Mouse (Mus musculus) intestine, embryonic 15.5 days (tissue): Measurements from ENCODE around the gene Col26a1. TPM values are rescaled to one million over a fixed set of nuclear protein-coding genes. Genes with fewer than 3 reads are reported as not detected.

Experiments used
- ATAC-seq: fragments of 200-750 bp; cut with Nextera tagmentation; 2 replicates; pipeline ENCODE4 v1.8.0; 2017; ENCODE audit warnings: moderate TSS enrichment, moderate library complexity
- H3K27ac ChIP-seq: fragments of 300-500 bp; sonication (generic); 2 replicates; pipeline ENCODE4 v1.5.1; 2015; ENCODE audit warnings: mild to moderate bottlenecking, inconsistent platforms
- H3K27me3 ChIP-seq: fragments of 300-500 bp; sonication (generic); replicated peaks from 2 replicates; pipeline ENCODE4 v1.6.1; 2015; ENCODE audit warnings: inconsistent platforms
- H3K36me3 ChIP-seq: fragments of 300-500 bp; sonication (generic); 2 replicates; pipeline ENCODE4 v1.6.1; 2015; ENCODE audit warnings: inconsistent platforms
- H3K4me1 ChIP-seq: fragments of 300-500 bp; sonication (generic); replicated peaks from 2 replicates; pipeline ENCODE4 v1.6.1; 2015; ENCODE audit warnings: inconsistent platforms
- H3K4me2 ChIP-seq: fragments of 300-500 bp; sonication (generic); replicated peaks from 2 replicates; pipeline ENCODE4 v1.6.1; 2015; ENCODE audit warnings: mild to moderate bottlenecking, inconsistent platforms
- H3K4me3 ChIP-seq: fragments of 300-500 bp; sonication (generic); replicated peaks from 2 replicates; pipeline ENCODE4 v1.5.1; 2015; ENCODE audit warnings: inconsistent platforms
- H3K9ac ChIP-seq: fragments of 300-500 bp; sonication (generic); 2 replicates; pipeline ENCODE4 v1.6.1; 2015; ENCODE audit warnings: inconsistent platforms
- H3K9me3 ChIP-seq: fragments of 300-500 bp; sonication (generic); 2 replicates; pipeline ENCODE4 v1.6.1; 2016; ENCODE audit warnings: inconsistent platforms
- WGBS: fragments of 180-500 bp; shearing (Covaris S2); methylation state at CpG from one replicate; pipeline ENCODE4 v1.1.7; 2015; 5-methylcytosine and 5-hydroxymethylcytosine counted together
- polyA plus RNA-seq: library from polyadenylated mRNA; unstranded; fragments of >200 nt; fragmentation: Nextera tagmentation; extraction: Ambion mirVana; gene quantifications from 2 replicates; pipeline ENCODE4 v1.2.1, GENCODE M21; 2015

Col26a1 gene
- polyA plus RNA-seq, 1 experiment from 2014 or later = 10.8 TPM

- Histone ChIP-seq H3K36me3 (no peaks in the 10 kb centered on the region), H3K4me1 (0 out of 2 replicates have a peak, but pooled peaks cover 3% of the 10 kb centered on the region), H3K27ac (no peak overlapping the region), H3K9me3 (no peaks in the 10 kb centered on the region), H3K27me3 (no peaks in the 10 kb centered on the region), H3K9ac (no peak overlapping the region), H3K4me3 (no peak overlapping the region), H3K4me2 (no peak overlapping the region)
- no peak for ATAC-seq
- WGBS = 75% methylated on average over 7 of the region's 7 CpGs
Observed at GRCm38 (mm10) chr5:136693418-136693817, 189.6 kb downstream of the Col26a1 start.

GRCm38 (mm10) chr5:136692784-136693183 is 190.2 kb downstream of the Col26a1 start, which contains the start of gene Myl10:
Gene Myl10, plus strand, starts transcription at chr5:136693146.
- H3K27me3 ChIP-seq = no peaks in the 10 kb centered on the region
- WGBS = 76% methylated on average over 4 of the region's 4 CpGs
- no peak for ATAC-seq
- 0 out of 2 replicates have a peak, but pooled peaks cover 3% of the 10 kb centered on the region for H3K4me1 ChIP-seq
- no peaks in the 10 kb centered on the region for H3K36me3 ChIP-seq
- H3K27ac ChIP-seq = no peak within 1 kb of the TSS
- H3K4me3 ChIP-seq = no peak within 1 kb of the TSS
- H3K4me2 ChIP-seq = no peak within 1 kb of the TSS
- no peak within 1 kb of the TSS for H3K9ac ChIP-seq
- no peaks in the 10 kb centered on the region for H3K9me3 ChIP-seq

Other genes with a start within 250 kb of the Col26a1 start
- not detected in 2 replicates for gene Myl10, start 190.1 kb downstream of the Col26a1 start, polyA plus RNA-seq
- 54.4 and 55.0 TPM in 2 replicates for gene Ift22, start 24.9 kb upstream of the Col26a1 start, polyA plus RNA-seq
- 258 and 259 TPM in 2 replicates for gene Fis1, start 70.1 kb upstream of the Col26a1 start, polyA plus RNA-seq
- gene Cldn15, start 83.4 kb upstream of the Col26a1 start, polyA plus RNA-seq = 18.4 and 24.9 TPM in 2 replicates
- 41.1 and 42.8 TPM in 2 replicates for gene Plod3, start 103.8 kb upstream of the Col26a1 start, polyA plus RNA-seq
- 99.9 and 111 TPM in 2 replicates for gene Znhit1, start 104.8 kb upstream of the Col26a1 start, polyA plus RNA-seq
- gene Vgf, start 143.2 kb upstream of the Col26a1 start, polyA plus RNA-seq = 0.66 and 0.85 TPM in 2 replicates
- 230 and 242 TPM in 2 replicates for gene Ap1s1, start 162.9 kb upstream of the Col26a1 start, polyA plus RNA-seq
- gene Serpine1, start 189.1 kb upstream of the Col26a1 start, polyA plus RNA-seq = 0.34 and 0.42 TPM in 2 replicates
- gene Trim56, start 233.0 kb upstream of the Col26a1 start, polyA plus RNA-seq = 7.5 and 8.4 TPM in 2 replicates